Mouse (Mus musculus): ENCODE data around the gene Gimap9. TPM values are rescaled to one million over a fixed set of nuclear protein-coding genes. Genes with fewer than 3 reads are reported as not detected.

The Gimap9 gene
- polyA plus RNA-seq, 1 experiment from 2014 or later = 2.2 TPM

Other genes starting within 250 kb of the Gimap9 start
- gene Zfp467, start 230.3 kb upstream of the Gimap9 start, polyA plus RNA-seq (2016; fragmentation: Nextera tagmentation; extraction: Ambion mirVana) = 18.4 and 18.5 TPM in 2 replicates
- gene Sspo, start 227.9 kb upstream of the Gimap9 start, polyA plus RNA-seq (2016; fragmentation: Nextera tagmentation; extraction: Ambion mirVana) = 0.28 and 0.63 TPM in 2 replicates
- 97.7 and 107 TPM in 2 replicates for gene Atp6v0e2, start 138.5 kb upstream of the Gimap9 start, polyA plus RNA-seq (2016; fragmentation: Nextera tagmentation; extraction: Ambion mirVana)
- 15.6 and 20.1 TPM in 2 replicates for gene Lrrc61, start 121.3 kb upstream of the Gimap9 start, polyA plus RNA-seq (2016; fragmentation: Nextera tagmentation; extraction: Ambion mirVana)
- 3.9 and 4.7 TPM in 2 replicates for gene Rarres2, start 103.3 kb upstream of the Gimap9 start, polyA plus RNA-seq (2016; fragmentation: Nextera tagmentation; extraction: Ambion mirVana)
- gene Gm45021, start 86.5 kb upstream of the Gimap9 start, polyA plus RNA-seq (2016; fragmentation: Nextera tagmentation; extraction: Ambion mirVana) = not detected in 2 replicates
- gene Repin1, start 82.2 kb upstream of the Gimap9 start, polyA plus RNA-seq (2016; fragmentation: Nextera tagmentation; extraction: Ambion mirVana) = 42.6 and 44.0 TPM in 2 replicates
- gene Gm44965, start 82.2 kb upstream of the Gimap9 start, polyA plus RNA-seq (2016; fragmentation: Nextera tagmentation; extraction: Ambion mirVana) = not detected in 2 replicates
- gene Zfp775, start 74.1 kb upstream of the Gimap9 start, polyA plus RNA-seq (2016; fragmentation: Nextera tagmentation; extraction: Ambion mirVana) = 13.8 TPM in 2 replicates
- 4.1 and 4.6 TPM in 2 replicates for gene AI854703, start 49.4 kb upstream of the Gimap9 start, polyA plus RNA-seq (2016; fragmentation: Nextera tagmentation; extraction: Ambion mirVana)
- gene Gimap8, start 28.9 kb upstream of the Gimap9 start, polyA plus RNA-seq (2016; fragmentation: Nextera tagmentation; extraction: Ambion mirVana) = 0.70 and 1.1 TPM in 2 replicates
- gene Gimap4, start 8.4 kb downstream of the Gimap9 start, polyA plus RNA-seq (2016; fragmentation: Nextera tagmentation; extraction: Ambion mirVana) = 3.1 and 4.3 TPM in 2 replicates
- gene Gimap6, start 32.1 kb downstream of the Gimap9 start, polyA plus RNA-seq (2016; fragmentation: Nextera tagmentation; extraction: Ambion mirVana) = 9.6 and 11.4 TPM in 2 replicates
- 0.70 TPM in 1 of 2 replicates, not detected in the other for gene Gm28053, start 42.5 kb downstream of the Gimap9 start, polyA plus RNA-seq (2016; fragmentation: Nextera tagmentation; extraction: Ambion mirVana)
- gene Gimap7, start 42.5 kb downstream of the Gimap9 start, polyA plus RNA-seq (2016; fragmentation: Nextera tagmentation; extraction: Ambion mirVana) = not detected in 2 replicates
- gene Gimap1, start 62.9 kb downstream of the Gimap9 start, polyA plus RNA-seq (2016; fragmentation: Nextera tagmentation; extraction: Ambion mirVana) = 6.0 and 8.3 TPM in 2 replicates
- 1.4 and 1.8 TPM in 2 replicates for gene Gimap5, start 70.1 kb downstream of the Gimap9 start, polyA plus RNA-seq (2016; fragmentation: Nextera tagmentation; extraction: Ambion mirVana)
- not detected in 2 replicates for gene Gimap3, start 94.7 kb downstream of the Gimap9 start, polyA plus RNA-seq (2016; fragmentation: Nextera tagmentation; extraction: Ambion mirVana)
- gene Tmem176a, start 164.8 kb downstream of the Gimap9 start, polyA plus RNA-seq (2016; fragmentation: Nextera tagmentation; extraction: Ambion mirVana) = 19.3 and 21.2 TPM in 2 replicates
- 72.6 and 82.3 TPM in 2 replicates for gene Tmem176b, start 165.4 kb downstream of the Gimap9 start, polyA plus RNA-seq (2016; fragmentation: Nextera tagmentation; extraction: Ambion mirVana)
- gene Aoc1, start 196.8 kb downstream of the Gimap9 start, polyA plus RNA-seq (2016; fragmentation: Nextera tagmentation; extraction: Ambion mirVana) = 0.19 TPM in 1 of 2 replicates, not detected in the other

All from neural tube, embryonic 12.5 days (tissue).